Mouse (Mus musculus): ENCODE data around the gene Sp100.

Gene Sp100

DNA sequence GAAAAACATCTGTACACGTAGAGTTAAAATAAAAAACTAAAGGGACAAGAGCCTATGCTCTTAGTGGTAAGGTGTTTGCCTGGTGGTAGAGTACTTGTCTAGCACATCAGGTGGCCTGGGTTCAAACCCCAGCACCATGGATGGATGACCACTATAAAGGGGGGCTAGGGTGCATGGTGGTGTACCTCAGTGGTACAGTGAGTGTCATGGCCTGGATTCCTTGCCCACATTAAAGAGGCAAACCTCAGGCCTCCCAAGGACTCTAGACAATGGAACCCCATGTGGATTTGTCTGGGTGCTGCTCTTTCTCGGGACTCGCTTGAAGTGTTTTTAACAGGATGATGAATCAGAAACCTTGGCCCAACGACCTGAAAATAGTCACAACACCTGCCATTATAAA is 52.7 kb downstream of the Sp100 start:
- peak in 1 of 2 experiments; percentile 9 for DNase-seq

DNA sequence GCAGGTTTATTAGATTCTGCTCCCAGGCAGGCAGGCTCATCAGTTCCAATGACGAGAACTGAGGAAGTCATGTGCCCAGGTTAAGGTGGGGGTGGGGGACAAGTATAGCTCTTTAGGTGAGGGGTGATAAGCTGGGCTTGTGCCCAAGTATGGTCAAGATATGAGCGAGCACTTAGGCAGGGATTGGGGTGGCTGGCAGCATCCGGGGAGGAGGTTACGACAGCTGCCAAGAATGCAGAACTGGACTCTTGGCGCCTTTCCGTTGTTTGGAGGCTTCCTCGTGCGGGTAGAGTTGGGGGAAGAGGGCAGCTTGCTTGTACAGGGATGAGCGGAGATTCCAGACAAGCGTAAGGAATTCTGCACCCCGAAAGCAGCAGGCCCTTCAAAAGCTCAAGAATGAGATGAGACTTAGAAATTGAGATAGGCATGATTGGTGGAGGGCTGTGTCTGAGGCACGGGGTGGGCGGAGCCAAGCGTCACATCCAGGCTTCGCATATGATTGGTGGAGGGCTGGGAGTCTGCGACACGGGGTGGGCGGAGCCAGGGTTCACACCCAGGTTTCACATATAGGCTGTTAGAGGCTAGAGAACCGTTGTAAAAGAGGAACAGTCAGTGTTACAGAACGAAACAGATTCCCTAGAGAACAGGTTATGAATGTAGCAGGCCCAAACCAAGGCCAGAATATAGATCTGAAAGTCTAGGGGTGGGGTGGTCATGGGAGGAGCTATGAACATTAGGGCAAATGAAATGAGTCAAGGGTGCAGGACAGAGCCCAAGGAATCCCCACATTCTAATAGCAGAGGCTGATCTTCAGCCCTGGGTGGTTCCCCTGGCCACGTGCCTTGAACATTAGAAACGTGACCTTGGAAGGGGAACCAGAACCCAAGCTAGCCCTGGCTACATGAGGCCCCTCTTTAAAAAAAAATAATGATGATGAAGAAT is 53.7 kb downstream of the Sp100 start:
- peak; percentile 97 to 98 for DNase-seq

DNA sequence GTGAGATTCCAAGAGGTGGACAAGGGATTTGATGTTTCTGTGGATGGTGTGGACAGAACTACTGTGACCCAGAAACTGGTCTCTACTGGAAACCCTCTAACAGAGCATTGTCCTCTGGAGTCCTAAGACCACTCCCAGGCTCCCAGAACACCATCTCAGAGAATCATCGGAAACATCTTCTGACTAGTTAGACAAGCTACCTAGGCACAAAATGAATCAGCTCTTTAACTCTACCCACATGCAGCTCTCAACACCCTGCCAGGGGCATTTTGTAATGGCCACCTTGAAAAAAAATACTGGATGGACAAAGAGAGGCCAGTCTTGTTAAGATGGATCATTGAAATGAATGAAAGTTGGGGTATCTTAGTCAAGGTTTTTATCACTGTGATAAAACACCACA is 55.8 kb downstream of the Sp100 start:
- no peak for DNase-seq

- DNase-seq, result no peak
Measured at GRCm38 (mm10) chr1:85706754-85707153, 57.0 kb downstream of the Sp100 start.

DNA sequence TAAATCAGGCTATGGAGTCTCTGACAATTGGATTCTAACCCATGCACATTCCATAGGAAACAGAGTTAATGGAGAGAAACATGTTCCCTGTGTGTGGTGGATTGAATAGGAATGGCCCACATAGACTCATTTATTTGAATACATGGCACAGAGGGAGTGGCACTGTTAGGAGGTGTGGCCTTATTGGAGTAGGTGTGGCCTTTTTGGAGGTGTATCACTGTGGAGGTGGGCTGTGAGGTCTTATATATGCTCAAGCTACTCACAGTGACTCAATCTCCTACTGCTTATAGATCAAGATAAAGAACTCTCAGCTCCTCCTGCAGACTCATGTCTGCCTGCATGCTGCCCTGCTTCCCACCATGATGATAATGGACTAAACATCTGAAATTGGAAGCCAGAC is 64.7 kb downstream of the Sp100 start:
- DNase-seq, result no peak

DNA sequence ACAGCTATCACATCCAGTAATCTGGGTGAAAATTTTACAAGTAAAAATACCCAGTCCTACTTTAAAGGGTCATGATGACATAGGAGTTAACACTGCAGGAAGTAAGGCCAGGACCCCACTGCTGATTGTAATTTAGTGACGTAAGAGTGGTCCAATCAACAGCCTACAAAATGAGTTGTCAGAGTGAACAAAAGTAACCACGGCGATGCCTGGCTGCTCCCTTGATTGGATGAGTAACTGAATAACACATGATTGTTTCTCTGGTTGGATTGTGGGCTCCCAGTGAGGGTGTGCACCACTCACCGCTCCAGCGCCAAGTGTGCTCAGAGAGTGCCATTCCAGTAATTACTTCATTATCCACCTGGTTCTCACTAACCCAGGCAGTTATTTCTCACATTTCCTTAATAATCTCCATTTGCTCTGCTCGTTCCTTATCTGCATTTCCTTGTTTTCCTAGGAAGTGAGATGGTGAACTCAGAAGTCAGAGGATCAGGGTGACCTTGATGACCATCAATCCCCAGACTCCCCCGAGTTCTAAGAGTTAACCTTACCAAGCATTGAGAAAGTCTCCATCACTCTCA is 66.7 kb downstream of the Sp100 start:
- no peak for DNase-seq

DNA sequence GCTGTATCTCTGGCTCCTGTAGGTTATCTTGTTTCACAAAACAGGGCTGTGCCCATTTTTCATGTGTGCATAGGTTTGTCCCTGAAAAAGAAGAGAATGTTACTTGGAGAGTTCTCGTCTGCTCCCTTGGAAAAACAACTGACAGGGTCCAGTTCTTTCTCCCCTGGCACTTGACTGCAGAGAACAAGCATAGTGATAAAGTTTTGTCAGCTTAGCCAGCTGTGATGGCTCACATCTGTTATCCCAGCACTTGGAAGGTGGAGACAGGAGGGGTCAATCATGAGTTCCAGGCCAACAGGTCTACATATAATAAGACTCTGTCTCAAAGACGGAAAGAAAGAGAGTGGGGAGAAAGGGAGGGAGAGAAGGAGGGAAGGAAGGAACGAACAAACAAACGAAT is 69.3 kb downstream of the Sp100 start:
- DNase-seq, result no peak

GRCm38 (mm10) chr1:85720220-85720893 is 70.6 kb downstream of the Sp100 start:
- no peak for DNase-seq

DNA sequence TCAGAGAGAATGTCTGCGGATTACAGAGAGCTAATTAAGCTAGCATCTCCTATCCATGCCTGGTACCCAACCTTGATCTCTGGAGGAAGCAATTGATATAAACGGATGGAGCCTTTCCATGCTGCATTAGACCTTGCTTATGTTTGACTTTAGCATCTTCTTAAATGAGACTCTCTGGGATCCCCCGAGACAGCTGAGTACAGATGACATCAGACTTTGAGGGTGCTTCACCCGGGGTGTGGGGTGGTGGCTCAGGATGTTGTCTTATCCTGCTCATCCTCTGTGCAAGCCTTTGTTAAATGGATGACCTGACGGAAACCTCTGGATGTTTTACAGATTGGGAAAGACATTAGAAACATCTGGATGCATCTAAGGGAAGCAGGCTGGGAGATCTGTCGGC is 80.7 kb downstream of the Sp100 start:
- DNase-seq, result no peak

DNA sequence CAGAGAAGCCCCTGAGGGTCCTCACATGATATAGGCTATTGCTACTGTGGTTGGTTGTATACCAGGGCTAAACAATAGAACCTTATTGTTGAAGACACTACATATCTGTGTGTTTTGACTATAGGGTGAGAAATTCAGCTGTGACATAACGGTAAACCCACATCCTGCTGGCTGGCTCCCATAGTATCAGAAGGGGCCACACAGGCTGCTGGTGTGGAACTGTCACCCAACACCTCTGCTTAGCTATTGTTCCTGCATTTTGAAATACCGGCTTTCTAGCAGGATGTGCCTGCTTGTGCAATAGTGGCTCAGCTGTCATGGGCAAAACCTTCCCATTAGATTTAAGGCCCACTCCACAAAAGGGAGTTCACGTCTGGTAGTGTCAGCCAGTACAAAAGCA is 82.8 kb downstream of the Sp100 start:
- DNase-seq, result peak in 1 of 2 experiments; percentile 20

DNA sequence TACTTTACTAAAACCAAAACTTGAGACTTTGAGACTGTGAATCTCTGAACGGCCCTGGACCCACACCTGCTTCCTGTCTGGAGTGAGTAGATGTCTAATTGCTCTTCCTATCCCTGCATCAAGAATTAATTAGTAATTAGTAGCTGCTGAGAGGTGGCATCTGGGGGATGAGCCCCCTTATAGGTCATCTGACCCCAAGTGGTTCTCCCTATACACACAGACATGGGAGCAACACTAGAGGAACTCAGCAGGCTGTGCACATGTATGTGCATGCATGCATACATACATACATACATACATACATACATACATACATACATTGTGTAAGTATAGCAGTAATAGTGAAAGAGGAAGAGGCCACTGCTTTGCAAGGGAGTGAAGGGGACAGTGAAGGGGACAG is 84.7 kb downstream of the Sp100 start:
- no peak for DNase-seq

GRCm38 (mm10) chr1:85735463-85736123 is 85.8 kb downstream of the Sp100 start:
- DNase-seq, result peak; percentile 85 to 89

DNA sequence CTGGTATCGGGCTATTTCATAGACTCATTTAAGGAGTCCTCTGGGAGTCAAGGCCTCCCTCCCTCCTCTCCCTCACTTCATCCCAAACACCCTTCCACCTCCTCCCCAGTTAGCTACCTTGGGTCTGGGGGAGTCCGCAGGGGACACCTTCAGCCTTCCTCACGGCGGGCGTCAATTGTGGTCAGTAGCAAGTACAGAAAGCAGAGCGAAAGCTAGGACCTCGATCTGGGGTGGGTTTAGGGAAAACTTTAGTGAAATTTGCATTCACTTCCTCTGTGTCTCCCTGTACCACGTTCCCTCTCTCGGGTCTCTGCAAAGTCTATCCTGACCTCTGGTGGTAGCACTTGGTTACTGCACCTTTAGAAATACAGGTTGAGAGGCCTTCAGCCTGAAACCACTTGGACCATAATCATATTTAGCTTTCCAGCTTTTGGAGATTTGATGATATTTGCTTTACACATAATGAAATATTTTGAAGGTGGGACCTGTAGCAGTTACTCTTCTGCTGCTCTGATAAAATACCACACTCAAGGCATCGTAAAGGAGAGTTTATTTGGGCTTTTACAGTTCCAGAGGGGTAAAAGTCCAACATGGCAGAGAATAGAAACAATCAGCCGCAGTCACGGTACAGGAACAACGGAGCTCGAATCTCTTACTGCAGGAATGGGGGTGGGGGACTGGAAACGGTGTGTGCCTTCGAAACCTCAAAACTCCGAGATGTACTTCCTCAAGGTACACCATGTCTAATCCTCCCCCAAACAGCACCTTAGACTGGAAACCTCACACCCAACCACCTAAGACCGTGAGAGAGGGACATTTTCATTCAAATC is 86.8 kb downstream of the Sp100 start:
- peak; percentile 85 to 89 for DNase-seq

DNA sequence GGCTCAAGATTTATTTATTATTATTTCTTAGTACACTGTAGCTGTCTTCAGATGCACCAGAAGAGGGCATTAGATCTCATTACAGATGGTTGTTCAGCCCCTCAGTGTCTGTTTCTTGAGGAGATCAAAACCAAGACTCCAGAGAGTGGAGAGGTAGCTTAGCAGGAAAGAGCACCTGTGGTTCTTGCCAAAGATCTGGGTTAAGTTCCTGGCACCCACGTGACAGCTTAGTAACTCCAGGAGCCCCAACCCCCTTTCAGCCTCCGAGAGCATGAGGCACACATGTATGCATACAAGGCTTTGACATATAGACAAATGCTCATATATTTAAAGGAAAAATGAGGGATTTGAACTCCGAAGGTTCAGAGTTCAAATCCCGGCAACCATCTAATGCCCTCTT is 89.2 kb downstream of the Sp100 start:
- no peak for DNase-seq

DNA sequence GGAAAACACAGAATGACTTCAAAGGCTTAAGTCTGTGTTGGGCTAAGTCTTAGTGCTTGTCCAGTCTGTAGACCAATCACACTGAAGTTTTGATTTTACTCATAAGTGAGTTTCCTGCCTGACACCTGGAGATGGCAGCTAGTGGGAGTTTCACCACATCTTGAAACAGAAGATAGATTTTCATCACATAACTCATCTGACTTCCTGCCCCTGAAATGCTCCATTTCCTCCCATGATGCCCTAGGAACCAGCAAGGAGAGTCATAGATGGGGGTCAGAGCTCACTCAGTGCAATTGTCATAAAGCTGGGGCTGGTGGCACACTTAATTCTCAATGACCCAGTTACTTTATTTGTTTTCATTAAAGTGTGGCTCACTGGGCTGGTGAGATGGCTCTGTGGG is 90.0 kb downstream of the Sp100 start:
- no peak for DNase-seq

- no peak for DNase-seq
Measured at GRCm38 (mm10) chr1:85740923-85741322, 91.1 kb downstream of the Sp100 start.

- no peak for DNase-seq
Measured at GRCm38 (mm10) chr1:85742333-85742732, 92.5 kb downstream of the Sp100 start.

- no peak for DNase-seq
Measured at GRCm38 (mm10) chr1:85742916-85743505, 93.2 kb downstream of the Sp100 start.

DNA sequence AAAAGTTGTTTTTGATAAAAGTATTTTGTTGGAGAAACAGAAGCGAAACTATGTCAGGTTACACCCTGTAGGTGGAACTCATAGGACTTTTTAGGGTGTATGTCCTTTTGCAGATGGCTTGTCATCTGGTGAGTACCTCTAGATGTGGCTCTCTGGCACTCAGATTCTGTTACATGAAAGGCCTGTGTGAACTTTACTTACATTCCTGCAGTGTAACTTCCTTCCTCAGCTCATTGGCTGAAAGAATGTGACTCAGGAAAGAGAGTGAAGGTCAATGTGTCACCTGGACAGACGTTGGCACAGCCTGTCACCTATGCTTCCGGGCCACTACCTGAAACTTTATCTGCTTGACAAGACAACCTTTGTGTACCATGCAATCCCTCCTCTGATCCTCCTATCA is 94.8 kb downstream of the Sp100 start:
- no peak for DNase-seq

DNA sequence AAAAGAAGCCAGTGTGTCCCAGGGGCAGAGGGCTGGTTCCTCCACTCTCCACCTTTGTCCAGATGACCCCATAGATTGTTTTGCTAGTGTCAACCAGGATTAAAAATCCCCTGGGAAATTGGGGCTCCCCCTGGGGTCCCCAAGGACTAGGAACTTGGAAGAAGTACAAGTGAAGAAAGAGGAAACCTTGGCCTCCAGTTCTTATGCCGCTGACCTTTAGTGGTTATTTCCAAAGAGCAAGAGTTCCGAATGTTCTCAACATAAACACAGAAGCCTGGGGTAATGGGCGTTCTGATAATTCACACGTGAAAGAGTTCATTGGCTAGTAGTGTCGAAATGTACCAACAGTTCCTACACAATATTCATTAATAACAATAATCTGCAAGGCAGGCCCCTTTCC is 96.7 kb downstream of the Sp100 start:
- no peak for DNase-seq

- DNase-seq, result no peak
Measured at GRCm38 (mm10) chr1:85749829-85750228, 100.0 kb downstream of the Sp100 start.

- DNase-seq, result no peak
Measured at GRCm38 (mm10) chr1:85750650-85751049, 100.9 kb downstream of the Sp100 start.
